Mouse (Mus musculus): Measurements from ENCODE around the gene Mup2.
"Not testable (repeated sequence)": the region's sequence is repeated elsewhere in the genome, so short reads cannot be mapped to it uniquely, and the experiment has no call there.

Mup2 gene

DNA sequence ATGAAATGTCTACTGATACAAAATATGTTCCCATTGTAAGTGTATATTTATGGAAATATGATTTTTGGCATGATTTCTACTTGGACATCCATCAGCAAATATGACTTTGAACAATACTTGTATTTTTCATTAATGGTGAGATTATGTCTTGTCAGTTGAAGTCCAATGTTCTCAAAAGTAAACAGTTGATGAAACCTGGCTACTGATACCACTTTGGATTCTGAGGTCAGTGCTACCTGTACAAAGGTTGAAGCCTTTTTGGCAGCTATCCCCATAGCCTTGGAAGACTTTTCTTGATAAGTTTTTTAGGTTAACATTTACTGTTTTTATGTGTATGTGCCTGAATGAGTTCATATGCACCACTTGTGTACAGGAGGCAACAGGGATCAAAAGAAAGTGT, at the start of gene Mup2:
TSS of gene Mup2 (minus strand) at position 101 of the 400 bp plus-strand sequence.
- DNase-seq (ENCODE audit: extremely low read depth, low read depth), result not testable (repeated sequence)
